Mouse (Mus musculus): ENCODE measurements around the gene Pygb.

Pygb gene

DNA sequence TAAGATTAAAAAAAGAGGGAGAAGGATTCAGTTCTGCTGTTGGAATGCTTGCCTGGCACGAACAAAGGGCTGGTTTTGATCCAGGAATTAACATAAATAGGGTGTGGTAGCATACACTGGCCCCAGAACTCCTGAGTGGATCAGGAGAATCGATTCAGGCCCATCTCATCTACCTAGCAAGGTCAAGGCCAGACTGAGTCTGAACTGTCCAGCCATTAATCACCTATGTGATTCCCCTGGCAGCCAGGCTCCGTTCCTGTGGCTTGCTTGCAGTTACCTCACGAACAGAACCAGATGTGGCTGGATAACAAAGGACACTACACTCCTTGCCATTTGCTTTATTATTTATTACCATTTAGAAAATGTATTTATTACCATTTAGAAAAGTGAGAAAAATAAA, 6.8 kb downstream of the Pygb start:
- no peak for DNase-seq (ENCODE audit: low spot score)

DNA sequence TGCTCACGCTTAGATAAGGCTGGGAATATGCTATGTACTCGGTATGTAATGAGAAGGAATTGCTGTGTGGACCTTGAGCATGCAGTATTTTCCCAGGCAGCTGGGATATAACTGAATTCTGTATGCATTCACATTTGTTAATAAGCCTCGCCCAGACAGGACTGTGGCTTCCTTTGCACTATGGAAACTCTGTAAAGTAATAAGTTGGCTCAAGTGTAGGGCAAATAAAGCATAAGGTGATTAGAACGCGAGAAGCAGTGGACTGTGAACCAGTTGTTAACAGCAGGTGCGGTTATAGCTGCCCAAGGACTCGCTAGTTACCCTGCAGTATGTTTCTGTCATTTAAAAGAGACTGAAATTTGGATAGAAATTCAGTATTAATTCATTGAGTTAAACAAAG, 11.5 kb downstream of the Pygb start:
- DNase-seq (ENCODE audit: low spot score): no peak

DNA sequence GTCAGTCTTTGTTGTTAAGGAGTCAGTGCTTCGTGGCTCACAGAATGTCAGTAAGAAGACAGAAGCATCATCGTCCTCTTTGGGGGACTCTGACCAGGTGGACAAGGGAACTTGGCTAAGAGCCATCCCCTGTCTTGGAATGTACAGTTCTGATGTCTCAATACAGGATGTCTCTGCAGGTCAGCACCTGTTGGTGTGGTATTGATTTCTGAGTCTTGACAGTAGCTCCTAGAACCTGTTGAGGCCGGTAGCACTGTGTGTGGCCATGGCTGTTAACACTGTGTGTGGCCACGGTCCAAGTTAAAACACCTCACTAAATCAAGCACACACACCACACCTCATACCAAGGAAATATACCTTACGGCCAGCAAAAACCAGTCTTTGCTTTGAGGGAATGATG, 14.1 kb downstream of the Pygb start:
- no peak for DNase-seq (ENCODE audit: low spot score)

DNA sequence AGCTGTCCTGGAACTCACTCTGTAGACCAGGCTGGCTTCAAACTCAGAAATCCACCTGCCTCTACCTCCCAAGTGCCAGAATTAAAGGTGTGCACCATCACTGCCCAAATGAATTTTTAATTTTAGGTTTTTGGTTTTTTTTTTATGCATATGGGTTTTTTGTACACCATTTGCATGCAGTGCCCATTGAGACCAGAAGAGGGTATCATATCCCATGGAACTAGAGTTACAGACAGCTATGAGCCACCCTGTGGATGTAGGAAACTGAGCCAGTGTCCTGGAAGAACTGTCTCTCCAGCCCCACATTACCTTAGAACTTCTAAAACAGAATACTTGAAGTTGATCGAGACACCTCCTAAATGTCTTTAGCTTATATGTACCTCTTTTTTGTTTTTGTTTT, 16.5 kb downstream of the Pygb start:
- DNase-seq (ENCODE audit: low spot score): no peak

DNA sequence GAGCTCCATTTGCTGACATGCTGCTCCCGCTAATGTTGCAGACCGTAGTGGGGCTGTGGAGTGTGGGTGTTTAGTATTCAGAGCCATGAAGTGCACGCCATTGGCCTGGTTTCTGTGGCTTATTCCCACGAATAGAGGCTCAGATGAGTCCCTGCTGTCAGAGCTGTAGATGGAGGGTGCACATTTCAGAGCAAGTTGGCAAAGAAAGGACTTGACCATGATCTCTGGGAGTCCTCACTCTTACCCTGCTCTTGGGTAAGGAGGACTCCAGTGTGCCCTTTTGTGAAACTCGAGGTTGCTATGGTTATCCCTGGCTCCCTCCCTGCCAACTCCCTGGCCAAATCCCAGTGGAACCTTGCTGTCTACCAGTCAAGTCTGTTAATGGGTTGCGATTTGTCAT, 21.8 kb downstream of the Pygb start:
- no peak for DNase-seq (ENCODE audit: low spot score)

DNA sequence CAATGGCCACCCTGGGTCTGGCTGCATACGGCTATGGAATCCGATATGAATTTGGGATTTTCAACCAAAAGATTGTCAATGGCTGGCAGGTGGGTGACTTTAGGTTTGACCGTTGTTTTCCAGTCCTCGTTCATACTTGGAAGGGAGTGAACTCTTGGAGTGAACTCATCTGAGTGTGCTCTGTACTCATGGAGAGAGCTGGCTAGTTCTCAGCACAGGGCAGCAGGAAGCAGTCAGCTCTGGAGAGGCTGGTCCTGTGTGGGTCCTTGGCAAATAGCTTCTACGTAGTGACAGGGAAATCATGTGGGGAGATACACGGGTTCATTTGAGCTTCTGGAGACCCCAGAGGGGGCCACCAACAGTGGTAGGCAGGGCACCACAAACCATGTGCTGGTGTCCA, 22.3 kb downstream of the Pygb start:
- no peak for DNase-seq (ENCODE audit: low spot score)

DNA sequence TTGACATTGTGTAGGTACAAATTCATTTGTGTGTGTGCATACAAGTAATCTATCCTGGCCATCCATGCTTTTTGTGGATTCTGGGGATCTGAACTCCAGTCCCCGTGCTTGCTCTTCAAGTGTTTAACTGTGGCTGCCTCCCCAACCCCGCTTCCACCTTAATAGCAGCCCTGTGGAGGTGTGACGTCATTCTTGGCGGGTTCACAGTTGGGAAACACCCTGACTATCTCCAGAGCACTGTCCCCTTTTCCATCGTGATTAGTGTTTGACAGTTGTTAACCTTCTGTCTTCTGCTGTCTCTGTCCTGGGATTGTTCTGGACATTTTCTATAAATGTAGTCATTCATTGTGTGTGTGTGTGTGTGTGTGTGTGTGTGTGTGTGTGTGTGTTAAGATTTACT, 24.1 kb downstream of the Pygb start:
- DNase-seq (ENCODE audit: low spot score): peak; percentile 21

DNA sequence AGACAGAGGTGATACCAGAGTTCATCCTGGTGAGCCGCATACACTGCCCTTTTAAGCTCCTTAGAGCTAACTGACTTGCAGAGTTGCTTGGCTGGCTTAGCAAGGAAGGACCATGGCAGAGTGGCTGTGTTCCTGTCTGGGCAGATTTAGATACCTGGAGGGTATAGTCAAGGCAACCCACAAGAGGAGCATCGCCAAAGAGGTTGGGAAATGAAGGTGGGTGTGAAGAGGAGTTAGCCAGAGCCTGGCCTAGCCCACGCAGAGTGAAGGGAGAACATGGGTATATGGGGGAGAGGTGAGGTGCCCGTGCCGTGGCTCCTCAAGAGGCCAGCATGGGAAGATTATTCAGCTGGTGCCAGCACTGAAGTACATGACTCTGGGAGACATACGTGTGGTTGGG, 26.3 kb downstream of the Pygb start:
- DNase-seq (ENCODE audit: low spot score): no peak

DNA sequence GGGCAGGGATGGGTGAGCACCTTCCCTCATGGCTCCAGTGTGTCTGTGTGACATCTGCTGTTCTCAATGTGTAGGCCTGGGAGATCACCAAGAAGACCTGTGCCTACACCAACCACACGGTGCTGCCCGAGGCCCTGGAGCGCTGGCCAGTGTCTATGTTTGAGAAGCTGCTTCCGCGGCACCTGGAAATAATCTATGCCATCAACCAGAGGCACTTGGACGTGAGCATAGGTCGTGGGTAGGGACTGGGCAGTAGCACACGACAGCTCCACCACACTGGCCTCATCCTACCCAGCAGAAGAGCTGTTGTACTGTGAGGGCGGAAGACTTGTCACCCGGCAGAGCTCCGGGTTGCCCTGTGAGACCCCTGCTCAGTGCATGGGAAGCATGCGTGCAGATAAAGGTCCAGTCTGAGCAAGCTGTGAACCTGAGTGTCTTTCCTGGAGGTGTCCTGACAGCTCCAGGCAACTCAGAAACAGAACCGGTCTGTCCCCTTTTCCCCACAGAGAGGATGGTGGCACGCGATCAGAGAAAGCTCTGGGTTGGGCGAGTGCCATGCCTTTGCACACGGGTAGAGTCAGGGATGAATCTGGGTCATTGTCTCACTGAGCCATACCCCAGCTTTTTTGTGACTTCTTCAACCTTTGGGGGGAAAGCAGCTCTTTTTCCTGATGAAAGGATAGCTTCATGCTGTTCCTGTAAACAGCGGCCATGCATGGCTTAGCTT, 30.3 kb downstream of the Pygb start:
- DNase-seq (ENCODE audit: low spot score): no peak

DNA sequence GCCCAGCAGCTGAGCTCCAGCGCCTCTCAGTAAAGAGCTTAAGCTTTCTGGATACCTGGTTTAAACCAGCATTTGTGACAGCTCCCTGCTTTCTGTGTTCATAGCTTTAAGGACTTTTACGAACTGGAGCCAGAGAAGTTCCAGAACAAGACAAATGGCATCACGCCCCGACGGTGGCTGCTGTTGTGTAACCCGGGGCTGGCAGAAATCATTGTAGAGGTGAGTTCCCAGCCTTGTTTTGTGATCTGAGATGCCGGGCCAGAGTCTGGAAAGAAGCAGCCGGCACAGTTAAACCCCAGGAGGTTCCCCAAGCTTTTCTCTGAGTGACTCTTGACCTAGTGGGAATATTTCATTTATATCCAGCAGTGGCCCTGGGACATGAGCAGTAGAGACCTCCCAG, 32.2 kb downstream of the Pygb start:
- no peak for DNase-seq (ENCODE audit: low spot score)

DNA sequence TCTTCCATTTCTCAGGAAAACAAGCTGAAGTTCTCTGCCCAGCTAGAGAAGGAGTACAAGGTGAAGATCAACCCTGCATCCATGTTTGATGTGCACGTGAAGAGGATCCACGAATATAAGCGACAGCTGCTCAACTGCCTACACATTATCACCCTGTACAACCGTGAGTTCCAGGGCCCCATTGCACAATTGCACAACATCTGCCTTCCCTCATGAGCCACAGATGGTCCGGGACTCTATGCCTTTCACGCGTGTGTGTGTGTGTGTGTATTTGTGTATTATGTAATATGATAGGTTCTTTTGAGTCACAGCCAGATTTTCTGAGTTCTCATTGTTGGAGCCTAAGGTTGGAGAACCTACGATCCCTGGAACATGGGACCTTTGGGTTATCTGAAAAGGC, 34.2 kb downstream of the Pygb start:
- DNase-seq (ENCODE audit: low spot score): no peak

DNA sequence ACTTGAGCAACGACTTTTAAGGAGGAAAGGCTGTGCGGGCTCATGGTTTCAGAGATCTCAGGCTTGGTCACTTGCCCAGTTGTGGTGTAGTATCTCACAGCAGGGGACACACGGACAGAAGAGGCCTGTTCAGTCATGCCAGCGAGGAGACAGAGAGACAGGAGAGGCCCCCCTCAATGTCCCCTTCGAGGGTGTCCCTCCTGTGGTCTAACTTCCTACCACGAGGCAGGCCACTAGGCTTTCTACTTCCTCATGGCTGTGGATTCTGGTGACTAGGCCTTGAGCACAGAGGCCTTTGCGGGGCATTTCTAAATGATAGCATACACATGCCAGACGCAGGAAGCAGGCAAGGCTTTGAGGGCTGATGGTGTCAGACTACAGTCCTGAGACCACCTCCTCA, 36.5 kb downstream of the Pygb start:
- no peak for DNase-seq (ENCODE audit: low spot score)

DNA sequence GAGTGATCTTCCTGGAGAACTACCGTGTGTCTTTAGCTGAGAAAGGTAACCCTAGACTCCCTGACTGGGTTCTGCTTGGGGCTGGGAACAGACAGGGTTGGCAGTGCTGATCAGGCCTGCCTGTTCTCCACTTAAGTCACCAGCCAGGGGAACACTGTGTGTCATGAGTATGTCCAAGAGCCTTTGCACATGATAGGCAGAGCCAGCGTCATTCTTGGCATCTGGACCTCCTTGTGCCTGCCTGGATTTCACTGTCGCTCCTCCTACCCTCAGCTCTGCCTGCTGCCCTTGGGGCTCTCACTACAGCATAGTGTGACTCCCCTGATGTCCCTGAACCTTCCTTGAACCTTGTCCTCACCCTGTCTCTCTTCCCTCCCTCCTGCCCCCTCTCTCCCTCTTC, 39.9 kb downstream of the Pygb start:
- no peak for DNase-seq (ENCODE audit: low spot score)

DNA sequence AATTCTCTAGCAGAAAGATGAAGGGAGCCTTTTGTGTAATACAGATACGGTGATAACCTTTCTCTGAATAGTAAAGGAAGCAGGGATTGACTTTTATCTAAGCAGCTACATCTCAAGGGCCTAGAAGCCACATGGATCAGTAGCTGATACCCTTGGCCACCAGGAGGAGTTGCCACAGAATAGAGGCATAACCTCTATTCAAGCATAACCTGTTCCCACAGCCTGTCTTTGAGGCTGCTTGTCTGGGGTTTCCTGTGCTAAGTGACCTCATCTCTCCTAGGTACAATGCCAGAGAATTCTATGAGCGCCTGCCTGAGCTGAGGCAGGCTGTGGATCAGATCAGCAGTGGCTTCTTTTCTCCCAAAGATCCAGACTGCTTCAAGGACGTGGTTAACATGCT, 41.6 kb downstream of the Pygb start:
- DNase-seq (ENCODE audit: low spot score): no peak

DNA sequence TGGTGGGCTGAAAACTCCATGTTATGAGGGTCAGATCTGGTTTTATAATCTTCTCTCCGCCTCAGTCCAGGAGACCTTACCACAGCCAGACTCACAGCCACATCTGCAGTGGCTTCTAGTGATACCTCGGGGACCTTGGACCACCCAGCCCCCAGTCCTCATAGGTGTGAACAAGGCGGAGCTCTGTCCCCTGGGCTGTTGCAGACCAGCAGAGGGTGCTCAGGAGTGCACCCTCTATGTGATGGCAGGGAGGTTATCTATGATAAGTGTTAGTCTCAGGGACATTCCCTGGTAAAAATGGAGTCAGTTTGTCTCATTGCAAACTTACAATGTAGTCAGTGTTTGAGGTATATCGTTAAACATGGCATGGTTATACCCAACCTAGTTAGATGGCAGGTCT, 42.1 kb downstream of the Pygb start:
- DNase-seq (ENCODE audit: low spot score): no peak

DNA sequence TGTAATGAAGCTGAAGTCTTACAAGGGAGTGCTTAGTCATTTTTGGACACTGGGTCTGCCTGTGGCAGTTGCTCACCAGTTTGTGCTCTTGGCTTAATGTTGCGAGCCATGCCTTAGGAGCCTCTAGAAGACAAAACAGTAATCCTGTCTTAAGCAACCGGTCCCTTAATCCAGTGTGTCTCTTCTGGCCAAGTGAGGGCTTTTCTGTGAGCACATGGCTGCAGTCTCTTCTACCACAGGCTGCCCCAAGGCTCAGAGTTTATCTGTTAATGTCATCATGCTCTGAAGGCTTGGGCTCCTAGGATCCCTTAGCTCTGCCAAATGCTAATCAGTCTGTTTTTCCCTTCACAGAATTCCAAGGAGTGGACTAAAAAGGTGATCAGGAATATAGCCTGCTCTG, 43.5 kb downstream of the Pygb start:
- DNase-seq (ENCODE audit: low spot score): no peak

DNA sequence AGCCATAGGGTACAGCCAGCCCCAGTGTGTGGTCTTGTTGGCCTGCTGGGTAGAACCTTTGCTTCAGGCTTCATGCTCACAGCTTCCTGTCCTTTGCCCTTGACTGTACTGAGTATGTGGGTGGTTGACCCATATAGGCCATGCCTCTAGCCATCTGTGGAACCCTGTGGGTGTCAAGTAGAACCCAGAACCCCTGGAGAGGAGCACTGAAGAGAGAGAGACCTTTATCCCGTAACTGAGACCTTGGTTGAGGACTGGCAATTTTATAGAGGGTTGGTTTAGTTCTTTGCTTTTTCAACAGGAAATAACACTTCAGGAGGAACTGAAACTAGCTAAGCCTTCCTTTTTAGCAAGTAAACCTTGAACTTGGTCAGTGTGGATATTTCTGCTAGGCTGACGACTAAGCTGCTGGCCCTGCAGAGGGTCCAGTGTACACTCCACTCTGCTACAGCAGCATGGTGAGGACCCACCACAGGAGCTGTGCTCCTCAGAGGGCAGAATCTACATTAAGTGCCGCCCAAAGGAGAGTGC, 44.4 kb downstream of the Pygb start:
- no peak for DNase-seq (ENCODE audit: low spot score)

DNA sequence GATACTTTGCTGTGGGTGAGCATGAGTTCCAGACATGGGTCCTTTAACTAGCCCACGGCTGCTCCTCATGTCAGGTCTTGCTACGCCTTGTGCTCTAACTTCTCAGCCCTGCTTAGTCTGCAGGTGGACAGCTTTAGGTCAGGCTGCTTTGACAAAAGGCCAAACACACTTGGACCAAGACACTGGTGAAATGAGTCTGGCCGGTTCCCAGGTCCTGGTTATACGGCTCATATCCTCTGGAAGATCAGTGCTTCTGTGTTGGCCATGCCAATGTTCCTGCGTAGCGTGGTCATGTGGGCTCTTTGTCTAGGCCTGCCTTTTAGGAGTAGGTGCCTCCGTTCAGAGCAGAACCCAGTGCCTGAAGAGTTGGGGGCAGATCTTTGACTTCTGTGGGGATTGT, 45.5 kb downstream of the Pygb start:
- no peak for DNase-seq (ENCODE audit: low spot score)

DNA sequence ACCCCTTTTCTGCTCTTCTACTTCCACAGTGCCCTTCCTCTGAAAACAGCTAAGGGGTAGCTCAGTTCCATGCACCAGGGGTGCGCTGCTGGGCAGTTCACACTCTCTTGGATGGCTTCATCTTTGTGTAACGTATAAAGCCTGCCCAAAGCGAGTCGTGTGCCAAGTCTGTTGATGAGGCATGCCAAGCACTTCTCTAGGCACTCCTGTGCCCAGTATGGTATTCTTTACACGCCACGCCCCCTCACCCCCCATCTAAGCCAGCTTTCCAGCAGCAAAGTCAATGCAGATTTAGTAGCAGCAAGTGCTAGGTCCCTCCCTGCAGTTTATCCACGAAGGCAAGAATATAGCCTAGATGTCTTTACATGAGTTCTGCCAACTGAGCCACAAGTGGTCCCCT, 48.1 kb downstream of the Pygb start:
- DNase-seq (ENCODE audit: low spot score): no peak

DNA sequence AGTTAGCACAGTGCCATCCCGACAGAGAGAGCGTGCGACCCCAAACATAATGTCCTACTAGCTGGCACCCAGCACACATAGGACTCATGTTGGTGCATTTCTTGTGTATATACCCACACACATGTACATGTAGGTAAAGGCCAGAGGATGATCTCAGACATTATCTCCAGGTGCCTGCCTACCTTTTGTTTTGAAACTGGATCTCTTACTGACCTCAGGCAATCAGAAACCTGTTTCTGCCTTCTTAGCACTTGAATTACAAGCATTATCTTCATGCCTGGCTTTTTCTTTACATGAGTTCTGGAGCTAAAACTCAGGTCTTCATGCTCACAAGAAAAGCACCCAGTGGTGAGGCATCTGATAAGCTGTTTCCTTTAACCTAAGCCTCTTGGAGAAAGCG, 49.4 kb downstream of the Pygb start:
- no peak for DNase-seq (ENCODE audit: low spot score)

DNA sequence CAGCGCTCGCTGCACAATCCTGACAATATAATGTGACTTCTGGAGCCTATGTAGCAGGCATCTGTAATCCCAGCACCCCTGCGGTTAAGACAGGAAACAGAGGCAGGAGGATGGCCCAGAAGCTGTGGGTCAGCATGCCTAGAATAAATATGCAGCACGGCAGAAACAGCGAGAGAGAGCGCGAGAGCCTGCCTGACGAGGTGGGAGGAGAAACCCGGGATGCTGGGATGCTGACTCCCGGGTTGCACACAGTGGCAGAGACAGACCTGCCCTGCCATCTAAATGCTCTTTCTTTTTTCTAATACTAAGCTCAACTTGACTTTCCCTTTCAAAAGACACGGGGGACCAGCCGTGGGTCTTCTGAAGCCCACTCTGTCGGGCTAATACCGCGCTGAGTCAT, 50.4 kb downstream of the Pygb start:
- no peak for DNase-seq (ENCODE audit: low spot score)

DNA sequence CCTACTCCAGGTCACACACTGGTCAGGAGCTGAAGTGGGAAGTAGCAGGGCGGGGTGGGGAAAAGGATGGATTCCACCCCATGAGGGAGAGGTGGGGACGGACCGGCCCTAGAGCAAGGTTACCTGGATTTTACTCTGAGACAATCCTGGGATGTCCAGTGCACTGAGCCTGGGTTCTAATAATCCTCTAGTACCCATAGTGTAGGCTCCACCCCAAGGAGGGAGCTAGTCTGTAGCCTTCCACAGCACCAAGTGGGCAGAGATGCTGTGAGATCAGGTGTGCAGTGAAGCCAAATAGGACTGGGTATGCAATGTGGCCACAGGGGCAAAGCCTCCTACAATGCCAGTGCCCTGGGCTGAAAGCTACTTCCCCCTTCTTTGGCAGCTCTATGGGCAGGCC, 51.2 kb downstream of the Pygb start:
- no peak for DNase-seq (ENCODE audit: low spot score)

DNA sequence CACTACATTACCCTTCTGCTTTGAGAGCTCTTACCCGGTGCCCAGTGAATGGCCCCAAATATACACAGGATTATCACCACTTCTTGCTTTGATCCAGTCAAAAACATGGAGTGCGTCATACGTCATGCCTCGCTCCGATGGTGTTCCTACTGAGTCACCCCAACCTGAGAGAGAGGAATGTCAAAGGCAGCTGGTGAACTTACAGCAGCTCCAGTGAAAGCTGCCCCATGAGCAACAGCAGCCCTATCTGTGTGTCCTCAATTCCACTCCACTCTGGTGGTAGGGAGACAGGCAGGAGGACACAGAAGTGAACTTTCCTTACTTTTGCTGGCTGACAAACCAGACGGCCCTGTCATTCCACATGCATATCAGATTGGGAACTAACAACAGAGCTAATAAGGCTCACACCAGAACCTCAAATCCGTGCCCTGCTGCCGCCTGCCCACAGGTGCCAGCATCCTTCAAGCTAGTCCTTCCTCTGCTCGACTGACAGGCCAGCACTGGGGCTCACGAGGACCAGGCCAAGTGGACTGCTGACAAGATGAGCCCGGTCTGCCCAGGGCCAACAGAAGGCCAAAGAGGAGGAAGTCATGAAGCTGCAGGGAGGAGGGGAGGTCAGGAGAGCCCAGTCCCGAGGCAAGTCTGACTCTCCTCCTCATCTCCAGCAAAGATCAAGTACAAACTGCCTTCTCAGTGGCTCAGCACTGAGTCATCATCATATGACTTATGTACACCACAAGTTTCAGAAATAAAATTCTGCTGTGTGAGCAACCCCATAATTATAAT, 53.3 kb downstream of the Pygb start:
- no peak for DNase-seq (ENCODE audit: low spot score)

DNA sequence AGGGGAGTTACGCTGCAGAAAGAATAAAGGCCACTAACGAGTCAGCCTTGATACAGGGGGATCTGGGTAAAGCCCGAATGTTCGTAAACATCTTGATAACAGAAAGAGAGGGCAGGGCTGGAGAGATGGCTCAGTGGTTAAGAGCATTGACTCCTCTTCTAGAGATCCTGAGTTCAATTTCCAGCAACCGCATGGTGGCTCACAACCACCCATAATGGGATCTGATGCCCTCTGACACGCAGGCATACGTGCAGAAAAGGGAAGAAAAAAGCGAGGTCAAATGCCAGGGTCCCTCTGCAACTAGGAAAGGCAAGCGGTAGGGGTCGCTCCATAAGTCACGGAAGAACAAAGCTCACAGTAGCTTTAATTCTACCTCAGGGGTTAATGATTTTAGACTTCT, 54.6 kb downstream of the Pygb start:
- DNase-seq (ENCODE audit: low spot score): no peak

Data from c-Kit-positive CD71-positive TER-119-positive erythroid progenitor cells, embryonic 14.5 days (primary cell).